Mouse (Mus musculus) cerebellum, adult 2 months (tissue): ENCODE data around the gene Gga3.

ENCODE experiments used
- CTCF ChIP-seq: fragments of 200-500 bp; IDR thresholded peaks from 2 replicates; pipeline ENCODE4 v1.5.1; 2011; ENCODE audit warnings: low read depth, mild to moderate bottlenecking, control low read depth, low read length, moderate library complexity, borderline replicate concordance; ENCODE audit not compliant: insufficient read depth
- POLR2A ChIP-seq: fragments of 200-500 bp; IDR thresholded peaks from 2 replicates; pipeline ENCODE4 v1.6.1; 2011; ENCODE audit warnings: low read length, control low read depth, borderline replicate concordance; ENCODE audit not compliant: insufficient read depth

- no peak for TF ChIP-seq CTCF
- TF ChIP-seq POLR2A, result no peak
Observed at GRCm38 (mm10) chr11:115590526-115591075, 13.2 kb downstream of the Gga3 start.
